Mouse (Mus musculus): ENCODE results near the gene Capns2. TPM values are rescaled to one million over a fixed set of nuclear protein-coding genes. Genes with fewer than 3 reads are reported as not detected.

Gene Capns2
- polyA plus RNA-seq, 1 experiment, result 0.39 TPM

DNA sequence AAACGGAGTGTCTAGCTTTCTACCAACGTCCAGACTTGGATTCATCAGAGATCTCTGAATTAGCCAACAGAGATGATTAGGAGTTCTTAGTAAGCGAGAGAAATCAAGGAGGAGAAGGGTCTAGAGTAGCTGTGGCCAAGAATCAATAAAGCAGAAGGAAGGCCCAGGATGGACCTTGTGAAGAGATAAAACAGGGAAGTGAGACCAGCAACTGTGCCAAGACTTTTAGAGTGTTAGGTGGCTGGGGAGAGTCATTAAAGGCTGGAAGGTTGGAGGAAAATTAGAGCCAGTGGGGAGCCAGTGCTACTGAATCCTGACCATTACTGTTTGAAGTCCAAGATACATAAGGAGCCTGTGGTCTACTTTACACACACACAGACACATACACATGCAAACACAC is 10.3 kb downstream of the Capns2 start:
- Histone ChIP-seq H3K27me3 (ENCODE audit: control insufficient read depth, insufficient read depth, low read length) (no peaks in the 10 kb centered on the region), H3K4me1 (ENCODE audit: control insufficient read depth, insufficient read depth, low read length) (no peaks in the 10 kb centered on the region), H3K27ac (ENCODE audit: insufficient read depth, low read length) (no peak overlapping the region), H3K4me3 (replicated peaks; ENCODE audit: insufficient read depth, low read depth, low read length) (no peak overlapping the region)
- 87% methylated on average over 3 of the region's 3 CpGs for WGBS
- DNase-seq, result no peak
- no peak for TF ChIP-seq POLR2A (IDR thresholded peaks at IDR 0.05; ENCODE audit: borderline replicate concordance, insufficient read depth, low read length)
- no peak for TF ChIP-seq CTCF (IDR thresholded peaks at IDR 0.05; ENCODE audit: borderline replicate concordance, insufficient read depth, low read depth, low read length)

DNA sequence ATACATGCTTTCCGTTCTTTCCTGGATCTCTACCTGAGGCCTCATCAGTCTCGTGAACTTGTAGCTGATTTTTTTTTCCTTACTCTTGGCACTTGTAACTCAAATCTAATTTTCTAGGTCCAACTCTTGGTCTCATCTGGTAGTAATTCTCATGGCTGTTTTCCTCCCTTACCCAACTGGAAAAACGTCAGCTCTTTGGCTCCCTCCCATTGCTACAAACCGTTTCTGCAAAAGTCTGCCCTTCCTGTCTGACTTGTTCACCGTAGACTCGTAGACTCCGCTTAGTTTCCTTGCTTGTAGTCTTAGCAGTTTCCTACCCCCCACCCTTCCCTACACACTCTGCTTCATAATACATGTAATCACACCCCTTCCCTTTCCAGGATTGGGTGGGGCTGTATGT is 12.2 kb downstream of the Capns2 start:
- TF ChIP-seq CTCF (IDR thresholded peaks at IDR 0.05; ENCODE audit: borderline replicate concordance, insufficient read depth, low read depth, low read length) (no peak), POLR2A (IDR thresholded peaks at IDR 0.05; ENCODE audit: borderline replicate concordance, insufficient read depth, low read length) (no peak)
- Histone ChIP-seq H3K4me3 (replicated peaks; ENCODE audit: insufficient read depth, low read depth, low read length) (no peak overlapping the region), H3K27ac (ENCODE audit: insufficient read depth, low read length) (no peak overlapping the region), H3K27me3 (ENCODE audit: control insufficient read depth, insufficient read depth, low read length) (no peaks in the 10 kb centered on the region), H3K4me1 (ENCODE audit: control insufficient read depth, insufficient read depth, low read length) (no peaks in the 10 kb centered on the region)
- no peak for DNase-seq
- WGBS, result 76% methylated on average over 7 of the region's 7 CpGs

DNA sequence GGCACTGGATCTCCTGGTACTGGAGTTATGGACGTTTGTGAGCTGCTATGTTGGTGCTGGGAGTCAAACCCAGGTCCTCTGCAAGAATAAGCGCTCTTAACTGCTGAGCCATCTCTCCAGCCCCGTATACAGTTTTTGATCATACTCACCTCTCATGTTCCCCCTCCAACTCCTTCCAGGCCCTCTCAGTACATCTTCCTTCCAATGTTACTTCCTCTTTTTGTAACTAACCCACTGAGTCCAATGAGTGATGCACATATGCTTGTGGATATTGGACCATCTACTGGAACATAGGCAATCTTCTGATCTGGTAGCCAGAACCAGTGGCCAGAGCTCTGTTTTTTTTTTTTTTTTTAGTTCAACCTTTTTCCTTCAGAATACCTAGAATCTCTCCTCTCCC is 14.9 kb downstream of the Capns2 start:
- Histone ChIP-seq H3K4me1 (ENCODE audit: control insufficient read depth, insufficient read depth, low read length) (no peaks in the 10 kb centered on the region), H3K4me3 (replicated peaks; ENCODE audit: insufficient read depth, low read depth, low read length) (no peak overlapping the region), H3K27me3 (ENCODE audit: control insufficient read depth, insufficient read depth, low read length) (no peaks in the 10 kb centered on the region), H3K27ac (ENCODE audit: insufficient read depth, low read length) (no peak overlapping the region)
- DNase-seq, result no peak
- no peak for TF ChIP-seq CTCF (IDR thresholded peaks at IDR 0.05; ENCODE audit: borderline replicate concordance, insufficient read depth, low read depth, low read length)
- no peak for TF ChIP-seq POLR2A (IDR thresholded peaks at IDR 0.05; ENCODE audit: borderline replicate concordance, insufficient read depth, low read length)
- 82% methylated on average over 3 of the region's 3 CpGs for WGBS

DNA sequence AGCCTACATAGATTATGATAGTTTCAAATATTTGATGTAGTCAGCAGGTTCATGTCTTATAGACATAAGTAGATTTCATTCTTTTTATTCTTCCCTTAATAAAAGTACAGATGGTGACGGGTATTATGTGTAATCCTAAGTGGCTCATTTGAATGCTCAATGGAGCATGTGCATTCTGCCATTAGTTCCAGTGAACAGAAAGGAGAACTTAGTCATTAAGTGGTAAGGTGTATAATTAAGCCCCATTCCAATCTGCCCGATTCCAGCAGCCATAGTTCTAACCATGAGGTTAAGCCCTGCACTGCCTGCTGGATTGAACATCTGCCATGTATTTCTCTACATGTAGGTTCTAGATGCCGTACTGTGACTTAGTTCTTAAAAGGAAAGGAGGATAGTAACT is 20.6 kb downstream of the Capns2 start:
- TF ChIP-seq POLR2A (IDR thresholded peaks at IDR 0.05; ENCODE audit: borderline replicate concordance, insufficient read depth, low read length), result no peak
- TF ChIP-seq CTCF (IDR thresholded peaks at IDR 0.05; ENCODE audit: borderline replicate concordance, insufficient read depth, low read depth, low read length), result no peak
- H3K4me1 ChIP-seq (ENCODE audit: control insufficient read depth, insufficient read depth, low read length), result no peaks in the 10 kb centered on the region
- H3K27ac ChIP-seq (ENCODE audit: insufficient read depth, low read length), result no peak overlapping the region
- DNase-seq, result no peak
- H3K27me3 ChIP-seq (ENCODE audit: control insufficient read depth, insufficient read depth, low read length), result no peaks in the 10 kb centered on the region
- WGBS, result 75% methylated on average over 3 of the region's 3 CpGs
- H3K4me3 ChIP-seq (replicated peaks; ENCODE audit: insufficient read depth, low read depth, low read length), result no peak overlapping the region

DNA sequence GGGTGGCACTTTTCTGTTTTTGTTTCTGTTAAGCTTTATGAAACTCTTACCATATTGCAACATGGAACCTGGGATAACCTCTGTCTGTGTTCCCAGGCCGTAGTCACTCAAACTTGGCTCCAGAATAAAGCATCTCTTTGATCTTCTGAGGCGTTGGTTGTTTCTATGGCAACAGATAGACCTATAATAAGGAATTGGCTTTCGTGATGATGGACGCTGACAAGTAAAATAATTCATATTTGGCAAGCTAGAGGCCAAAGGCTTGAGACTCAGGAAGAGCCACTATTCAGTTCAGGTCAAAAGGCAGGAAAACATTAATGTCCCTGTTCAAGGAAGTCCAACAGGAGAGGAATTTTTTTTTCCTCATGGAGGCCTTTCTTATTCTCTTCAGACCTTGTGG is 27.8 kb downstream of the Capns2 start:
- no peak for DNase-seq
- H3K4me1 ChIP-seq (ENCODE audit: control insufficient read depth, insufficient read depth, low read length), result no peaks in the 10 kb centered on the region
- no peak overlapping the region for H3K27ac ChIP-seq (ENCODE audit: insufficient read depth, low read length)
- 32% methylated on average over 4 of the region's 4 CpGs for WGBS
- H3K27me3 ChIP-seq (ENCODE audit: control insufficient read depth, insufficient read depth, low read length), result no peaks in the 10 kb centered on the region
- TF ChIP-seq POLR2A (IDR thresholded peaks at IDR 0.05; ENCODE audit: borderline replicate concordance, insufficient read depth, low read length) (no peak), CTCF (IDR thresholded peaks at IDR 0.05; ENCODE audit: borderline replicate concordance, insufficient read depth, low read depth, low read length) (no peak)
- no peak overlapping the region for H3K4me3 ChIP-seq (replicated peaks; ENCODE audit: insufficient read depth, low read depth, low read length)

DNA sequence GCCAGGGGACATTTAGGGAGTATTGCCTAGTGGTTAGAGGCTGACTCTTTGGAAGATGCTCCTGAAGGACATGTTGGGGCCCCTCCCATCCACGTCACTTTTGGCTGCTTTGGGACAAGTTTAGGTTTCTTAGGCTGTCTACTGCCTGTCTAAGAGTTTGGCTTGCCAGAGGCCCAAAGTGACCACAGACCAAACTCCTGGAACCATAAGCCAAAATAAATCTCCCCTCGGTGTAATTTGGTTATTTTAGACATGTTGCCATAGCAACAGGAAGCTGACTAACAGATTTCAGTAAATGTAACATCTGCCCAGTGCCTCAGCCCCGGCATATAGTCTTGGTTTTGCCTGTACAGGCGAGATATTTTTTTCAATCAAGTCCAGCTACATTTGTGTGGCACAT is 36.8 kb downstream of the Capns2 start:
- 69% methylated on average over 4 of the region's 4 CpGs for WGBS
- TF ChIP-seq CTCF (IDR thresholded peaks at IDR 0.05; ENCODE audit: borderline replicate concordance, insufficient read depth, low read depth, low read length) (no peak), POLR2A (IDR thresholded peaks at IDR 0.05; ENCODE audit: borderline replicate concordance, insufficient read depth, low read length) (no peak)
- H3K4me1 ChIP-seq (ENCODE audit: control insufficient read depth, insufficient read depth, low read length), result no peaks in the 10 kb centered on the region
- H3K4me3 ChIP-seq (replicated peaks; ENCODE audit: insufficient read depth, low read depth, low read length), result no peak overlapping the region
- no peaks in the 10 kb centered on the region for H3K27me3 ChIP-seq (ENCODE audit: control insufficient read depth, insufficient read depth, low read length)
- H3K27ac ChIP-seq (ENCODE audit: insufficient read depth, low read length), result no peak overlapping the region
- DNase-seq, result no peak

DNA sequence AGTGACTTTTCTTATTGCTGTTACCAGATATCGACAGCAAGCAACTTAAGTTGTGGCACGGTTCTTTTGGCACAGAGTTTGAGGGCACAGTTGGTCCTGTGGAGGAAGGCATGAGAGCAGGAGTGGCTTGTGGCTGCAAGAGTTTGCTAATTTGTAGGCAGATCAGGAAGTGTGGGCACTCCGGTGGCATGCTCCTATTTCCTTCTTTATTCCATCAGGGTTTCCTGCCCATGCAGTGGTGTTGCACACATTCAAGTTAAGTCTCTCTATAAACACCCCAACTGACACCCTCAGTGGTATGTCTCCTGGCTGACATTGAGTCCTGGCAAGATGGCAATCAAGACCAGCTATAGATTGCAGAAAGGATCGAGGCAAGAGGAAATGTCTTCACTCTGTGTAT is 47.9 kb downstream of the Capns2 start:
- TF ChIP-seq CTCF (IDR thresholded peaks at IDR 0.05; ENCODE audit: borderline replicate concordance, insufficient read depth, low read depth, low read length) (no peak), POLR2A (IDR thresholded peaks at IDR 0.05; ENCODE audit: borderline replicate concordance, insufficient read depth, low read length) (no peak)
- 68% methylated on average over 4 of the region's 4 CpGs for WGBS
- no peak for DNase-seq
- H3K27me3 ChIP-seq (ENCODE audit: control insufficient read depth, insufficient read depth, low read length), result no peaks in the 10 kb centered on the region
- no peak overlapping the region for H3K27ac ChIP-seq (ENCODE audit: insufficient read depth, low read length)
- no peaks in the 10 kb centered on the region for H3K4me1 ChIP-seq (ENCODE audit: control insufficient read depth, insufficient read depth, low read length)
- no peak overlapping the region for H3K4me3 ChIP-seq (replicated peaks; ENCODE audit: insufficient read depth, low read depth, low read length)

DNA sequence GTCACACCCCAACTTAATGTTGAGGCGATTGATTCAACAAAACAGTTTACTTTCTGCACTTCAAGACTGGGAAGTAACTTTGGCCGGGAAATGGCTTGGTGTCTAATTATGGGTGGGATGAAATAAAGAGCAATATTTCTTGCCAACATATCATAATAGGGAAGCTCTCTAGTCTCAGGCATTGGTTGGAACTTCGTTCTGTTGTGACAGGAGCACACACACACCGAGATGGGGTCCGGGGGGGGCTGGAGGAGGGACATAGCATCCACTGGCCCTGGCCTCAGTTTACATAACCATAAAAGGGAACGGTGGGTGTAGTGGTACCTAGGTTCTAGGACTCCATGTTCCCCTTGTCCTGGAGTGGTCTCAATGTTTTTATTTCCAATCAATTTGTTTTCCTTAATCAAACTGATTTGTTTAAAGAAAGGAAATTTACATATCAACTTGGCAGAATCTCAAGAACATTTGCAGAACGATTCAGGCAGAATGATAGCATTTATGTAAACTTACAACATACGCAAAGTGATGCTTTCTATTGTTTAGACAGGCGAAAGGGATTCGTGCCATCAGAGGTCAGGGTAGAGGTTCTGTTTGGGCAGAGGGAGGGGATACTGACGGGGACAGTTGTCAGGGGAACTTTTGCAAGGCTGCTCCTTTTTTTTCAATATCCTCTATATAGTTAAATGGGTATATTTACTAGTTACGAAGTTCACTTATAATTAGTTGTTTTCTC is 49.6 kb downstream of the Capns2 start:
- no peak for DNase-seq
- no peak overlapping the region for H3K27ac ChIP-seq (ENCODE audit: insufficient read depth, low read length)
- no peaks in the 10 kb centered on the region for H3K27me3 ChIP-seq (ENCODE audit: control insufficient read depth, insufficient read depth, low read length)
- H3K4me1 ChIP-seq (ENCODE audit: control insufficient read depth, insufficient read depth, low read length), result no peaks in the 10 kb centered on the region
- TF ChIP-seq CTCF (IDR thresholded peaks at IDR 0.05; ENCODE audit: borderline replicate concordance, insufficient read depth, low read depth, low read length), result no peak
- TF ChIP-seq POLR2A (IDR thresholded peaks at IDR 0.05; ENCODE audit: borderline replicate concordance, insufficient read depth, low read length), result no peak
- 69% methylated on average over 12 of the region's 12 CpGs for WGBS
- H3K4me3 ChIP-seq (replicated peaks; ENCODE audit: insufficient read depth, low read depth, low read length), result no peak overlapping the region

Other genes with a start within 250 kb of the Capns2 start
- gene Irx6, start 227.1 kb upstream of the Capns2 start, polyA plus RNA-seq (2012; rRNA removed), result 0.30 and 0.41 TPM in 2 replicates
- 2.8 TPM in 2 replicates for gene Mmp2, start 74.1 kb upstream of the Capns2 start, polyA plus RNA-seq (2012; rRNA removed)
- 8.4 and 10.6 TPM in 2 replicates for gene Lpcat2, start 46.1 kb upstream of the Capns2 start, polyA plus RNA-seq (2012; rRNA removed)
- gene Slc6a2, start 58.7 kb downstream of the Capns2 start, polyA plus RNA-seq (2012; rRNA removed), result 2.0 and 3.0 TPM in 2 replicates
- not detected in 2 replicates for gene Ces1a, start 146.8 kb downstream of the Capns2 start, polyA plus RNA-seq (2012; rRNA removed)
- not detected in 2 replicates for gene Ces1b, start 178.6 kb downstream of the Capns2 start, polyA plus RNA-seq (2012; rRNA removed)
- not detected in 2 replicates for gene Ces1c, start 229.9 kb downstream of the Capns2 start, polyA plus RNA-seq (2012; rRNA removed)

Data from cerebellum, adult 2 months (tissue).